Mouse (Mus musculus) thymus, postnatal 4 days (tissue): ENCODE data around the gene C1qc.

ENCODE experiments used
- DNase-seq: peaks from one replicate; pipeline ENCODE4 v3.0.0; 2021

C1qc gene

DNA sequence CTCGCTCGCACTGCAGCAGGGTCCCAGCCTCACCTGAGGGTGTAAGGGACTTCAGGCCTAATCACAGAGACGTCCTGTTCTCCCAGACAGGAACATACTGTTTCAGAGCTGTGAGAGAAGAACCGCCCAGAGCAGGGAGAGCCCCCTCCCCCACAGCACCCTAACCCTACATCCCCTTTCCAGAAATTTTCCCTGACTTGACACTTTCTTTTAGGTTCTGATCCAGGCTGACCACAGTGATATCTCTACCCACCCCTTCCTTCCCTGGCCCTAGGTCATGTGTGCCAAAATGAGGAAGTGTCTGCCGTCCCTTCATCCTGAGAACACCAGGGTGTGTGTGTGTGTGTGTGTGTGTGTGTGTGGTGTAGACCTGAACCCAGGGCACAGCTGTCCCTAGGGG, at the start of gene C1qc:
C1qc (minus strand) TSS at position 255 of the 400 bp plus-strand sequence.
- no peak for DNase-seq

DNA sequence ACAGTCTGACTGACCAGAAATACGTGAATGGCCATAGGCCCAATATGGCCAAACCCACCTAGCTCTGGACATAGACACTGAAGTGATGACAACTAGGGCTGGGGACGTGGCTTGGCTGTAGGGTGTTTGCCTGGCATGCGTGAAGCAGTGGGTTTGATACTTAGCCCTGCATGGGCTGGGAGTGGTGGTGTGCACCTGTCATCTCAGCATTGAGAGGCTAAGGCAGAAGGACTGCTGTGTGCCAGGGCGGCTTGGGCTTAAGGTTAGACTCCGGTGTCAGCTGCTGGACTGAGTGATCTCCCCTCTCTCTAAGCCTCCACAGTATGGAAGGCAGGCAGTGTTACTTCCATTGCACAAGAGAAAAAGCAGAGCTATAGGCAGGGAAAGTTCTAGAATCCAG, 45.1 kb upstream of the C1qc start:
- no peak for DNase-seq

DNA sequence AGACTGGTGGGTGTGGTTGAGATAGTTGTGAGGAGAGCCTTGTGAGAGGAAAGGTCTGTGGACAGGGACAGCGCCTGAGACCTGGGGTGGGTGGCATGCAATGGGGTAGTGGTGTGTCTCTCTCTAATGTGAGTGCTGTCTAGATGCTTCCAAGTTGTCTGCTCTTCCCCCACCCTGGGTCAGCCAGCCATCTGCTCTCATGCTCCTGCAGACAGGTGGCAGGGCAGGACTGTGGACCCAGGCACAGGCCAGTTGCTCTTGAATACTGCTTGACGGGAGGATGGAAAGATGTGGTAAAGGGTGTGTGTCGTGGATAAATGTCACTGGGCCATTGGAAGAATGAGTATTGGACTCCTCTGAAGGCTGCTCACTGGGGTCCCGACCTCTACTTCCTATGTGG, 44.5 kb upstream of the C1qc start:
- DNase-seq = no peak

DNA sequence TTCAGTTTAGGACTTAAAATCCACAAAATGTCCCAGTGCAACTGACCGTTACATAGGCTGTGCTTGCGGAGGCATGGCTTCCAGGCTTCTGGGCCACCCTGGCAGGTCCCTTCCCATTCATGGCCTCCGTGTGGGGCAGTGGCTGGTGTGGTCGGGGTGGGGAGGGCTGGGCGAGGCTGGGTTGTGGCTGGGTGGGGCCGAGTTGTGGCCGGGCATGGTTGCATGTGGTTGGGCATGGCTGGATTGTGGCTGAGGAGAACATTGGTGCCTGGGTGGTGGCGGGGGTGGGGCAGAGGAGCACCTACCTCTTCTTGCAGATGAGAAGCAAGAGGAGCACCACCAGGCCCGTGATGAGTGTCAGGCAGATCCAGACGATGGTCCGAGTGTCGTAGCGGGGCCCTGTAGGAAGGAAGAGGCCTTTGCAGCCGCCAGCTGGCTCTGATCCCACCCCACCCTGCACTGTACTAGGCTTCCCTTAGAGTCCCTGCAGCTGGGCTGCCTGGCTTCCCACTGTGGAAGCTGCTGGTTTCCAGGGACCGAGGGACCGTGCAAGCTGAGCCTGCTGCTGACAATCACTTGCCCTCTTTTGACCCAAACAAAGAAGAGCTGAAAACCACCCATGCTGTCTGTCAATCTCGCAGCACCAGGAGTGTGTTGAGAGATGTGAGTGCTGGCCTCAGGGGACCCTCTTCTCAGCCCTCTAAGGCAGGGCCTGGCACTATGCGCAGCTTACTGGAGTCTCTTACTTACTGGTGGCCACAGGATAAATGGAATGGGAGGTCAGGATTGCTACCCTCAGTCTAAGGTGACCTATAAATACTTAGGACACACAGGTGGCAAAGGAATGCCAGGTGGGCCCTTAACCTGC, 42.1 kb upstream of the C1qc start:
- no peak for DNase-seq

DNA sequence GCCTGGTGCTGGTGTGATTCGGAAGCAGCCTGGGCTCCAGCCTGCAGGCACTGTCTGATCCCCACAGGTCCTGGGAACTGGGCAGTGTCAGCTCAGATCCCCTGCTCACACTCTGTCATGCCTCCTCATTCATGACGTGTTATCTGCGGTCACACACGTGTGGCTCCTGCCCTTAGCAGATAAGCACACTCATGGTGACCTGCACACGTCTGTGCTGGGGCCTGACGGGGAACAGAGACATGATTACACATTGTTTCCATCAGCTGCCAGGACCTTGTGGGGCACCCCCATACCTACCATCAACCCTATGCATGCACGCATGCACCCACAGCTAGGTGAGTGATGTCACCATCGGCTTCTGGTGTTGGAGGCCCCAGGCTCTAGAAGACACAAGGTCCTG, 37.6 kb upstream of the C1qc start:
- no peak for DNase-seq

DNA sequence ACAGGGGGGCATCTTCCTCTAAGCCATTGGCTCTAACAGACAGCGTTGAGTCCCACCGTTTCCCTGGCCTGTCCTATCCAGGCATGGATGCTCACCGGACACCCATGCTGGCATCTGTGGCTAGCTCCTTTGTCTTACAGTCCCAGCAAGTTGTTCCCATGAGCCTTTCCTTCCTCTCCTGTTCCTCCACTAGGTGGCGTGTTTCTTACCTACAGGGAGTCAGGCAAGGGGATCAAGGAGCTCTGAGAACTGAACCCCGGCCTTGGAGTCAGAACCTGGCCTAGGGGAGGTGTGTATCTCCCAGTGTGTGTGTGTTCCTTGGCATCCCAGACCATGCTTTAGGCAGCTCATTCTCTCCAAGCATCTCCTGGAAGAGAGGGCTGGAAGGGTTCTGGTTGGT, 36.1 kb upstream of the C1qc start:
- peak; percentile 28 for DNase-seq

DNA sequence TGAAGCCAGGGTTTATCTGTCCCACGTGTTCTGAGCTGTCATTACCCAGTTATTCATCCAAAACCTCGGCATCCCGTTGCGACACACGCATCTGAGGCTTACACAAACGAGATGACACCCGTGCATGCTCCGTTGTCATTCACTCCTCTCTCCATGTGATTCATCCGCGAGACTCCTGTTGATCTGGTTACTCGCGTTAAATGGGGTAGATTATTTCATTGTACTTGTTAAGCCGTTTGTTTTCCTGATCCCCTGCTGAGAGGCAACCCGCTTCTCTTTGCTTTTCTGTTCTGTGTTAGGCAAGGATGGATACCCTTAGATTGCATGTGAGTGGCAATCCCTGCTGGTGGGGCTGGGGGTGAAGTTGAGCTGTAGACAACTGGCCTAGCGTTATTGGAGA, 32.9 kb upstream of the C1qc start:
- no peak for DNase-seq

DNA sequence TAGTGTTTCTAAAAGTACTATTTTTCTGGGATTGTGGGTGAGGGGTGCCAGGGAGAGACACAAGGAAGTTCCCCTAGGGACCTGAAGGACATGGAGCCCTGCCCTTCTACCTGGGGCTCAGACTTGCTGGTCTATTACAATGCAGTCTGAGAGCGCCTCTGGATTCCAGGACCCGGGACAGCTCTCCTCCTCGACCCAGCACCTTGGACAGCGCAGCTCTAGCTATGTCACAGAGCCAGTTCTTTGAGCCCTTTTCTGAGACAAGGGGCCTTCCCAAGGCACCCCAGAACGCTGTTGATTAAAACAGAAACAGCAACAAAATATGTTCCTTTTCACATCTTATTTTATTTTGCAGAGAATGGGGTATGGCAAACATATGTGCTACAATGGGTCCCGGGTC, 31.7 kb upstream of the C1qc start:
- DNase-seq = peak; percentile 81

DNA sequence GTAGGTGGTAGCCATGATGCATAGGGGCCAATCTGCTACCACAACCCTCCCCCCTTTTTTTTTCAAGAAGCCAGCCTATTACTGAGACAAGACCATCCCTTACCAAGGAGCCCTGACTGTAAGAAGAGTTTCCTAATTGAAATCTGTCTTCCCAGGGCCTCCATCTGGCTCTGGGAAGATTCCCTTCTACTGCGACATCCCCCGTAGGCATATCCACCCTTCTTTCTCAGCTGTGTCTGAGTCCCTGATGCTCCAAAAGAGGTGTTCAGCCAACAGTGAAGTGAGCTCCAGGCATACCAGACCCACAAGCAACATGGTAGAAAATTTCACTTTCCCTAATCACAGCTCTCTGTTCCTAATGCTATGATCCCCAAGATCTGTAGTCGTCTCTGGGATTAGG, 26.7 kb upstream of the C1qc start:
- DNase-seq = no peak

DNA sequence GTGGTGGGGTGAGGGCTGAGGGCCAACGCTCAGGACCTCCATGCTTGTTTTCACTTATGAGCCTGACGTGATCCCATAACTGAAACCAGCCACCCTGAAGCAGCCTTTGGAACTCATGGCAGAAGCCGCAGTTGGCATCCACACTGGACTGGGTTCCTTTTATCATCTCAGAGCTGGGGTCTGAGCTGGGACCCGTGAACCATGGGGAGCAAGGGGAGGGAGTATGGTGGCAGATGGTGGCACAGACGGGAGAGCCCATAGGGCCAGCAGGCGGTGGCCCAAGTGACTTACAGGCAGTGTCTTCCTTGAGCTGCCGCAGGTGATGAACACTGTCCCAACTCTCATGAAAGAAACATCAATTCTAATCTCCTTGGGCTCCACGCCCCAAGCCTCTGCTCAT, 26.0 kb upstream of the C1qc start:
- DNase-seq = no peak

DNA sequence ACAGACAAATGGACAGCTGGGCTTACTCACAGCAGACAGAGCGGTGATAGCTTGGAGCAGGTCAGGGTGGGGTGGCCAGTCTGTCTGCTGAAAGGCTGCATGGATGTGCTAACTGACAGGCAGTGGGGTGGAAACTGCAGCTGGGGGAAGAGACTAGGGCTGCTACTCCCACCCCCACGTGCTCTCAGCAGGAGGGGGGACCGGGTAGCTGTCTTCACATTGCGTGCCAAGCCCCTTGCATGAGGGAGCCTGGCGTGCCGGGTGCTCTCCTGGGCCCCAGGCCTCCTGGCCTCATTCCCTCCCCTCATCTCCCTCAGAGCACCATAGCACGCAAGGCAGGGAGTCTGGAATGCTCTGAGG, 24.3 kb upstream of the C1qc start:
- DNase-seq = no peak

DNA sequence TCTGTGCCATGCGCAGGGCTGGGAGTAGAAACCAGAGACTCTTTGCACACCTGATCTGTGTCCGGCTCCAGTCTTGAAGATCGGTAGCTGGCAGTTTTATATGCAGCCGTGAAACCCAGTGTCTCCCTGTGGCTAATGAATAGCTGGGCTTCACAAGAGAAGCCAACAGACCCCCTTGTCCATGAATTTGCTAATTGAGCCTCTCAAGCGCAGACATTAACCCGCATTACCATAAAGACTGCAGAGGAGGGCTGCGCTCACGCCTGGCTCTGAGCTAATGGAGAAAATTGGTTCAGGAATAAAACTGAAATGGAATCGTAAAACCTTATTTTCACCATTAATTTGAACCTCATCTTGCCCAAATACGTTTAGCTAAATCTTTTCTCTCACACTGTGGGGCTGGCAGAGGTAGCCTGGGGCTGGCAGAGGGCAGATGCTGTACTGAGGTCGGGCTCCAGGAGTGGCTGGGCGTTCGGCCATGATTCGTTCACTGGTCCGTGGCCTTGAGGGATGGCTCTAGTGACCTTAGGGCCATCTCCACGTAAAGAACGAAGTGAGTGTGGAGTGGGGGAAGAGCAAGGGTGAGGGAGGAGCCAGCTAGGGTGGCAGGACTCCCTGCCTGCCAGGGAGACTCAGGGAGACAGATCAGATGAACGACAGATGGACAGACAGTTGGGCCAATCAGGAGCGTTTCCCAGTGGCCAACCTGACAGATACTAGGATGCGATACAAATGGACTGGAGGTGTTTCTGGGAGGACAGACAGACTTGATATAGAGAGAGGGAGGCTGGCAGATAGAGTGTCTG, 23.7 kb upstream of the C1qc start:
- DNase-seq = no peak

DNA sequence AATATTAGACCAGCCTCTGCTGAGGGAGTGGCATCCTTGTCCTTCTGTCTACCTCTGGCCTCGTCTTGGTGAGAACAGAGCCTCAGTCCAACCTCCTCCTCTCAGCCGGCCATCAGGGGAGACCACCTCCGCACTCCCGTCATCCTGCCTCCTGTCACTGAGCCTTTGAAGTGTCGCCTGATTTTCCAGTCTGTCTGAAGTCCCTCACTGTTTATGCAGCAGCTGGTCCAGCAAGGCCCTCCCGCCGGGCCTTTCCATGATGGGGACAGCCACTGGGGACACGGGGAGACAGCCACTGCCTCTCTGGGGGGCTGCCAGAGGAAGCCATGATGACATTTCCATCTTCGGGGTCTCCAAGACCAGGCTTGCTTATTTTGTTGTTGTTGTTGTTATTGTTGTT, 20.0 kb upstream of the C1qc start:
- DNase-seq = no peak

DNA sequence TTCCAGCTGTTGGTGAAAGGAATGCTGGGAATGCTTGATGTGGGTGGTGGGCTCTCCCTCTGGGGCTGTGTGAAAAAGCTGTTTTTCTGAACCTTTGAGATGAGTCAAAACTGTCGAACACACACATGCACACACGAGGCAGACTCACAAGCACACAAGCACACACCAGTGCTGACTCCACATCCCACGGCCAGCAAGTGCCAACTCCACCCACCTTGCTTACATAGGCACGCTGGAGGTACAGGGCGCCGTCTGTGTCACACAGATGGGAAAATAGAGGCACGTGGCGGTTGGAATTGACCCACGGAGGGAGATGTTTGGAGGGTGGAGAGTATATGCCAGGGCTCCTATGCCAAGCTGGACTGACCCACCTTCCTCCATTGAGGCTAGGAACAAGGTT, 18.9 kb upstream of the C1qc start:
- no peak for DNase-seq

DNA sequence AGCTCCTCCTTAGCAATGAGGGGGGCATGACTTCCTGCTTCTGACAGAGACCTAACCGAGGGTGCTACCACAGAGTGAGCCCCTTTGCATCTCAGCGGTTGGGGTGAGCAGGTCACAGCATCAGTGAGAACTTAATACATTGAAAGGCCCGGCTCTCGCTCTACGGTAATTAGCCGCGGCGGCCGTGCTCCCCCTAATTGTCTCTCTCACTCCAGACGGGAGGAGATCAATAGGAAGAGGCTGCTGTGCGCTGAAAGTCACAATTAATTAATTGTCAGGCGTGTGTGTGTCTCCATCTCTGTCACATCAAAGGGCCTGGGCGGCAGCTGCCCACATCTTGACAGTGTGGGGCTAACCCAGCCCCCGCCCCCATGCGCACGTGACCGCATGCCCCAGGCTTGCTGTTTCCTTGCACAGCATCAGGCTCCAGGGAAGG, 18.4 kb upstream of the C1qc start:
- DNase-seq = no peak

DNA sequence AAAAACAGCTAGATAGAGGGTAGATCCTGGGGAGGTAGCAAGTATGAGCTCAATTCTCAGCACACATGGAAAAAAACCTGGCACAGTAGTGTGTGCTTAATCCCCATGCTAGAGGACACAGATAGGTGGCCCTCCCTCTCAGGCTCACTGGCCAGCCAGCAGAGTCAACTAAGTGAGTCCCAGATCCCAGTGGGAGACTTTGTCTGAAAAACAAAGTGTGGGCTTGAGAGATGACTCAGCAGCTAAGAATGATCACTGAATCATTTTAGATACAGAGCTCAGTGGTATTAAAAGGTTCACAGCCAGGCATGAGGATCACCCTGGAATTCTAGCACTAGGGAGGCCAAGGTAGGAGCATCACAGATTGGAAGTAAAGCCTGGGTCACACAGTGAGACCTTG, 14.9 kb upstream of the C1qc start:
- no peak for DNase-seq

DNA sequence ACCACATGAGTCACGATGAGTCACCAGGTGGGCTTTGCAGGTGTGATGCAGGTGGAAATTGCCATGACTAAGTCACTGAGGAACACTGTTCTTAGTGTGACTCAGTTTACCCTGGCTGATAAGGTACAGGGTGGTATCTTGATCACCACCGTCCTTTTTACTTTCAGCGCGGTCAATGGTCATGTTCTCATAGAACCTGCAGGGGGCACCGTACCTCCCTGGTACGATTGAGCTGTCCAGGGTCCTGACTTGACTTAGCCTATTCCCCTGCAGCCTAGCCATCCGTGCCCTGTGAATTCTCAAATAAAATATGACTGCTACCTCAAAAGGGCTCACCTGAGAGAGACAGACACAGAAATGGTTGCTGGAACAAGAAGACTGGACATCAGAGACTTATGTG, 14.2 kb upstream of the C1qc start:
- DNase-seq = peak; percentile 75

DNA sequence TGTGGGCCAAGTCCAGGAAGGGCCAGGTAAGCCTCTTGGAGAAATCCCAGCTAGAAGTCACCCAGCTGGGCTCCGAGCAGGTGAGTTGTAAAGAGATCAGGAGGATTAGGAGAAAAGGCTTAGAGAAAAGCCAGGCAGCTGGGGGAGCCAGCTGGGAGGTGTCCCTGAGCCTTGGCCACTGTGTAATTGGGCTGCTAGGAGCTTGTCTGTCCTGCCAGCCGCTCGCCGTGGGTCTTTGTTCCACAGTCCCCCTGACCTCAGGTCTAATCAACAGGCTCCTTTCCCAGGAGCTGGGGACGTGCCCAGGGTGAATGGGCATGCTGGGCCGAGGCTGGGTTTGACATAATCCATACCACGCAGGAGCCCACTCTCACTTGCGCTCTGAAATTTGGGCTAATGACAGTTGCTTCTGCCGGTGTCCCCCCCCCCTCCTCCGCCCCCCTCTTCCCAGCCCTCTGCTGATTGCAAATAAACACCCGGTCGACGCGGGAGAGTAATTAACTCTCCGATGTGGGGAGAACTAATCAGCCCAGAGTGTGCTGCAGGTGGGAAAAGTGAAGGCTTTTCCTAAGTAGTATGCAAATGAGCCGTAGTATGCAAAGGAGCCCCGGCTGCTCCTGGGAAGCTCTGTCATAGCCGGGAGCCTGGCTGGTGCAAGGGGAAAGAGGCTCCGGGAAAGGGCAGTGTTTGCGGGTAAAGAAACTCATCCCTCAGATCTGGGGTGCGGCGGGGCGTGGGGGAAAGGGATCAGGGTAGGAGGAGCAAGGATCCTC, 12.1 kb upstream of the C1qc start:
- DNase-seq = no peak

DNA sequence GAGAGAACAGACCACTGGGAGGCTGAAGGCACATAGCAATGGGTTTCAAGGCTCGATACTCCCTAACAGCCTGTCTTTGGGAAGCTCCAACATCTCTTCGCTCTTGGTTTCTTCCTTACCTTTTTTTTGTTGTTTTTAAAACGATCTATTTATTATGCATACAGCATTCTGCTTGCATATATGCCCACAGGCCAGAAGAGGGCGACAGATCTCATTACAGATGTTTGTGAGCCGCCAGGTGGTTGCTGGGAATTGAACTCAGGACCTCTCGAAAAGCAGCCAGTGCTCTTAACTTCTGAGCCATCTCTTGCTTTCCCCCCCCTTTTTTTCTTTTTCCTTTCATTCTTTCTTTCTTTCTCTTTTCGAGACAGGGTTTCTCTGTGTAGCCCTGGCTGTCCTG, 6.3 kb upstream of the C1qc start:
- DNase-seq = peak; percentile 37

DNA sequence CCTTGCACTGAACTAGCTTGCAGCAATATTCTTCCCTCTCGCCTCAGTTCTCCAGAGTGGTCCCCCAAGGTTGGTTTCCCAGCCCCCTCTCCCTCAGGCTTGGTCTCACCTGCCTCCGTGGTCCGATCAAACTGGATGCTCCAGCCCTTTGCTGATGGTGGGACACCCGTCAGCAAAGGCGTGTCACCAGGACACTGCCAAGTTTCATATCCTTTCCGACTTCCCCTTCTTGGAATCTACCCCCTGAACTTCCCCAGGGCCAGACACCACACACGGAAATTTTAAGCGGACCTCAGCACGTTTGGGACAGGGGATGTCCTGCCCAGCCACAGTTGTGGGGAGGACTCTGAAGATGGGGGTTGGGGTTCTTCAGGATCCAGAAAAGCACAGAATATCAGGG, 5.8 kb upstream of the C1qc start, which contains the start of gene C1qa:
C1qa (minus strand) TSS at position 167 of the 400 bp plus-strand sequence.
- no peak for DNase-seq

DNA sequence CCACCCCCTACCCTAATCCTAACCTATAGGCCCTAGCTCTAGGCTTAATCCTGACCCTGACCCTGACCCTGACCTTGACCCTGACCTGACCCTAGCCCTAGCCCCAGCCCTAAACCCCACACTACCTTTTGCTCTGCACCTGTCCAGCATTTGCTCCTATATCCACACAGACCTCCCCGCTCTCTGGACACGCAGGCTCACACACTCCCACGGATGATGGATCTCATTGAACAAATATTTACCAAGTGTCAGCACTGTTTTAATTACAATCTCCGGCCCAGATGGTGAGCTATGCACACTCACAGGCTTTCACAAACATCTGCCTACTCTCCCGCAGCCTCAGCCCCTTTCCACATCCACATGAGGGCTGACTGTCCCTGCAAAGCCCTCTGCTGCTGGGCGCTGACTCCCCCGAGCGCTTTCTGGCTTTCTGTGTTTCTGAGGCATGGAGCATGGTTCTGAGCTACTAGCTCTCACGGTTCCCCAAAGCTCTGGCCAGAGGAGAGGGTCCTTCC, 5.3 kb upstream of the C1qc start:
- DNase-seq = no peak

DNA sequence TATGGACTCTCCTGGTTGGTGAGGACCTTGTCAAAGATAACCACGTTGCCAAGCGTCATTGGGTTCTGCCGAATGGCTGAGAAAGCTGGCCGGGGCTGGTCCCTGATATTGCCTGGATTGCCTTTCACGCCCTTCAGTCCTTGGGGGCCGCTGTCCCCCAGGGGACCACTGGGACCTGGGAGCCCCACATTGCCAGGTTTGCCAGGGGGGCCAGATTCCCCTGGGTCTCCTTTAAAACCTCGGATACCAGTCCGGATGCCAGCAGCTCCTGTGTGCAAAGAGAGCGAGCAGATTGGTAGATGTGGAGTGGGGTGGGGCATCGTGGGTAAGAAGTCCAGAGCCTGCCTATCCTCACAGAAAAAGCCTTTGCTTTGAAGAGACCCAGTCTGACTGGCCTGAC, 3.6 kb upstream of the C1qc start:
- DNase-seq = no peak

DNA sequence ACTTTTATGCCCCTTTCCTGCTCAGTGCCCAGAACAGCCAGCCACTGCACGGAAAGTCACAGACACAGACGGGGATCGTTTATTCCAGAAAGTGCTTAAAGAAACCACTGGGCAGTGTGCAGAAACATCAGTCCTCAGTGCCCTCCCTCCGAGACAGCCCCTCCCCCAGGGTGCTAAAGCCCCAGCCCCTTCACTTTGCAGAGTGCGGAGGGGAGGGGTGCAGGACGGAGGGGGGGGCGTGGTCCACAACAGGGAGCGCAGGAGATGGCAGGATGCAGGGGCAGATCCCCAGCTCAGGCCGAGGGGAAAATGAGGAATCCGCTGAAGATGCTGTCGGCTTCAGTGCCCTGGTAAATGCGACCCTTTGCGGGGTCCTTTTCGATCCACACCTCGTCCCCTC, 3.0 kb upstream of the C1qc start:
- DNase-seq = no peak
